Mouse (Mus musculus): ENCODE data around the gene Bcl3.

GRCm38 (mm10) chr7:19770984-19771391 is 51.6 kb downstream of the Bcl3 start, which contains the start of gene Bcam:
- TF ChIP-seq GATA1 (IDR thresholded peaks at IDR 0.05; ENCODE audit: low read length) (no peak), TAL1 (IDR thresholded peaks at IDR 0.05; ENCODE audit: low read length) (no peak)
